Mouse (Mus musculus): ENCODE measurements around the gene Tfpi2. TPM values are rescaled to one million over a fixed set of nuclear protein-coding genes. Genes with fewer than 3 reads are reported as not detected.

The Tfpi2 gene
- total RNA-seq (2021), result 1 to 10 TPM; 2.2 to 2.4 TPM
- long read RNA-seq, experiment 1, partial matches to known transcripts, result 0 of 1 reads
- long read RNA-seq, experiment 1, other reads (novel, unspliced or antisense), result 0 of 1 reads
- long read RNA-seq, experiment 2, partial matches to known transcripts, result 0 of 3 reads
- long read RNA-seq, experiment 2, other reads (novel, unspliced or antisense), result 1 of 3 reads

DNA sequence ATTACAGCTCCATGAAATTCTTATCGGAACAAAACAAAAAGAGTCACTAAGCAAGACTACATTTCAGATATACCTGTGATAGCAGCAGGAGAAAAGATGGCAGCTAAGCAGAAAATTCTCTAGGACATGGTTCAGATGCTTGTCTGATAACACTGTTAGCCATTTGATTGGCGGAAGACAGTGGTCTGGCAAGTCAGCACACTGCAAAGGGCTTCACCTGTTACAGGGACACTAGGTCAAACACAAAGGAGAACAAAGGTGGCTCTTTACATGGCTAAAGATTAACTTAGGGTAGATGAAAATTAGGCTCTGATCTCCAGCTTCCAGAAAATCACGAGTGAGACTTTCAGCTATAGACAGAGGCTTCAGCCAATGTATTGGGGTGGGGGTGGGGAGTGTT is at the start of gene Tfpi2:
Tfpi2 (minus strand) TSS at position 170 of the 400 bp plus-strand sequence.
- intact Hi-C loops (cut with DNase I), result no loop called here
- no peak for DNase-seq

DNA sequence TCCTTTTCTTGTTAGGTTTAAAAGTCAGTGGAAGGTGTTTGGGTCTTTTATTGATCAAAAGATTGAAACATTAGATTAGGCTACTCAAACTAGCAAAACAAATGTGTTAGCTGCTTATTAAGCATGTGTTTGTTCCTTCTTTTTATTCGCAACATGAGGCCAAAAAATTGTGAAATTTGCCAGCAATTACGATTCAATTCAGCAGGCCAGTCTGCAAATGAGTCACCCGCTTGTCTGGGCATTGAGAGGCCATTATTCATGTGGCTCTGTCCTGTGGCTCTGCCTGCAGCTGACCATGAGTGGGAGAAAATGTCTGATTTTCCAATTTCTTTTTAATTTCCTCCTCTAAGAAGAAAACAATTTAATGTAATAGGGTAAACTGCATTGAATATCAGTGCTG is 42.2 kb upstream of the Tfpi2 start:
- intact Hi-C loops (cut with DNase I), result no loop called here
- DNase-seq, result no peak

DNA sequence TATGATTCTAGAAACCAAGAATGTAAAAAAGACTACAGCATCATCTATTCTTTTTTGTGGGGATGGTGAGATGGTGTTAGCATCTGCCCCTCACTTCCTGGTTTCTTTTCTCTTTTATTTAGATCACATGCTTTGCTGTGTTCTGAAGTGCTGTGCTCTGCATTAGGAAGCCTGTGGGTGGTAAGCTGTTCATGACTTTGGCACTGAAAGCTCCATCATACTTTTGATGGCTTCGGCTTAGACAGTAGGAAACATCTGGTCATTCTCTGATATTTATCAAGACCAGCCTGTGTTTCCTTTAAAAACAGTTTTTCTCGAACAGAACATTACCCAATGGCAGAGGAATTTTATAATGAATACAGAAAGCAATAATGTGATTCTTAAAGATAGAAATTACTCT is 37.6 kb upstream of the Tfpi2 start:
- no peak for DNase-seq
- intact Hi-C loops (cut with DNase I), result no loop called here

DNA sequence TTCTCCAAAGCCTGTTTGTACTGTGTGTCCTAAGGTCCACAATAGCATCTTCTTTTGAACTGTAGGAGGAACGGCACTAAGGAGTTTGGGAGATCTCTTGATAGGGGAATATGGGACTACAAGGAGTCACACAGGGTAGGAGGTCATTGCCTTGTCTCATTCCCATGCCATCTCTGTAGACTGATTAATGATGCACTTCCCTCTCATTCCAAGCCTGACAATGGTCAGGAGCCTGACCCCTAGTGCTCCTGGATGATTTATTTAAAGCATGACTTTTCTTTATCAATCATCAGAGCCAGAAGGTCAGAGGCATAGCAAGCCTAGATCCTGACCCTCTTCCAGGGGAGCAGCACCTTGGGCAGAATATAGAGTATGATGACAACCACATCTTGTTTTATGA is 33.9 kb upstream of the Tfpi2 start:
- no peak for DNase-seq
- intact Hi-C loops (cut with DNase I), result no loop called here

DNA sequence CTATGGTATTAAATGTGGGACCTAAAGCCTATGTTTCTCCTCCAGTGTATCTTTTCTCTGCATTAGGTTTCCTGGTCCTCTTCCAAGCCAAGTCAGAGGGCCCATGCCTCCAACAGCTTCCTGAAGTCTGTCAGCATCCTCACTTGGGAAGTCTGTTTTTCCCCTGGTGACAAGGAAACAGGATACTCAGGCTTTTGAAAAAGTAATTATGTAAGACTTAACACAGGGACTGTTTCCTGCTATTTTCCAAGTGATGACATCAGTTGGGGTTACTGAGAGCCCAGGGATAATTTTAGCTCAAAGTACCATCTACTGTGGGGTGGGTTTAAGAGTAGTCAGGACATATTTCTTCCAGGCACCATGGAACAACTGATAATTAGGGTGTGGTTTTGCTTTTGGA is 20.8 kb upstream of the Tfpi2 start:
- no peak for DNase-seq
- intact Hi-C loops (cut with DNase I), result no loop called here

DNA sequence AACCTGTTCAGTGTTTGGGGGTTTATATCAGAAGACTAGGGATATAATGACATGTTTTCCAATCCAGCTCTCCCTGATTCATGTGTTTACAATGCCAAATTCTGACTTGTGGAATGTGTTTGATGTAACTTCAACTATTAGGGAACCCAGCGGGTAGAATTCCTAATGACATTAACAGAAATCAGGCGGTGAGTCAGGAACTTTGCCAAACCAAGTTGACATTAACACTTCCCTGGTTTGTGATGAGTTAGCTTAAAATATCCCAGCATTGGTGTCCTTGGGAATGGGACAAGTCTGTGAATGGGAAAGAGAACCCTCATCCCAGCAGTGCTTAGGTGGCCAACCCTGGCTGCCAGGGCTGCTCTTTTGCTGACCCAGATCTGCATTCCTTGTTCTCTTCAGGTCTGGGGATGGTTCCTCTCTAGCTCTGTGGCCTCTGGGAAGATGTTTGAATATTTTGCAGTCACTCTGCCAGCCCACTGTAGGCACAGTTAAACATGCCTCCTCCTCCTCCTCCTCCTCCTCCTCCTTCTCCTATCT is 19.9 kb upstream of the Tfpi2 start:
- intact Hi-C loops (cut with DNase I), result no loop called here
- DNase-seq, result no peak

DNA sequence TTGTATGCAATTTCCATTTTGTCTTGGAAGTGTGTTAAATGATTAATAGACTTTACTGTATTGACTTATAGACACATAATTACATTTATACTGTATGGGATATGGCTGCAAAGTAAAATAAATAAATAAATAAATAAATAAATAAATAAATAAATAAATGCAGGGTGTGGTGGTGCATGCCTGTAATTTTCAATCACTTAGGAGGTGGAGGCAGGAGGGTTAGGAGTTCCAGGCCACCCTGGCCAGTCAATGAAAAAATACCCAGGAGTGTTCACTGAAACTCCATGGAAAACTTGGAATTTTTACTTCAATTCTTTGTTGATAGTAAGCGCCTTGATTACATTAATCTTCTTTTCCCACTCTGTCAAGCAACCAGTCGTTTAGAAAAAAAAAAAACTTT is 16.1 kb upstream of the Tfpi2 start:
- DNase-seq, result no peak
- intact Hi-C loops (cut with DNase I), result loop anchor here (5.0 kb wide), 3 partner anchors 38 to 93 kb away; partner anchors contain the start of gene Bet1

DNA sequence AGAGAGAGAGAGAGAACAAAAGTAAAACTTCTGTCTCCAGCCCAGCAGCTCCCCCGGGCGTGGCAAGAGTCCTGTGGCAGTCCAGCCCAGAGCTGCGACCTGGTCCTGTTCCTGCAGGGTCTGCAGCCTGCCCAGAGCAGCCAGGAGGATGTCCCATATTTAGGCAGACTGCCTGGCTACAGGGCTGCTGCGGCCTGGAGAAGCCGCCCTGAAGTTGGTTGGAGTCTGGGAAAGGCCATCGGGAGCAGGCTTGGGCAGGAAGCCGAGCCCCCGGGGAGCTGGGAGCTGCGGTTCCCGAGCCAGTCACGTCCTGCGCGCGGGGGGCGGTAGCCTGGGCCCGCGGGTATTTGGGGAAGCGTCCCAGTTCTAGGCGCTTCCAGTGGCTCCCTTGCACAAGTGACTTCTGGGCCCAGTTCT is 15.2 kb upstream of the Tfpi2 start, which contains the start of gene Gng11:
Gng11 (plus strand) TSS at position 15 of the 417 bp plus-strand sequence.
- intact Hi-C loops (cut with DNase I), result loop anchor here (5.0 kb wide), 3 partner anchors 37 to 92 kb away; partner anchors contain the start of gene Bet1
- peak; percentile 88 to 89 for DNase-seq

DNA sequence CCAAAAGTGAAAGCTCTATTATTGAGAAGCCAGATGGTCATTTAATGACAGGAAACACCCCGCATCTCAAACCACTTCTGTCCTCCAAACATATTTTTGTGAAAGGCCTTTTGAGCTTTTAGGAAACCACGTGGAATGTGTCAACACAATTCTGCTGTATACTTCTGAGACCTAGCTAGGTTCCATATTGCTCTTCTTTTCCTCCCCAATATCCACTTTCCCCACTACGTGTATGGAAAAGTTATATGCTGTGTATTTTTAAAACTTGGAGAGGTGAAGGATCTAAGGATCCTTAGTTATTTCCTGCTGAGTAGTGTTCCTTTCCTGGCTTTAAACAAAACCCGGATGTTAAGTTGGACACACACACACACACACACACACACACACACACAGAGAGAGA is 14.7 kb upstream of the Tfpi2 start:
- DNase-seq, result no peak
- intact Hi-C loops (cut with DNase I), result loop anchor here (5.0 kb wide), 3 partner anchors 36 to 91 kb away; partner anchors contain the start of gene Bet1

DNA sequence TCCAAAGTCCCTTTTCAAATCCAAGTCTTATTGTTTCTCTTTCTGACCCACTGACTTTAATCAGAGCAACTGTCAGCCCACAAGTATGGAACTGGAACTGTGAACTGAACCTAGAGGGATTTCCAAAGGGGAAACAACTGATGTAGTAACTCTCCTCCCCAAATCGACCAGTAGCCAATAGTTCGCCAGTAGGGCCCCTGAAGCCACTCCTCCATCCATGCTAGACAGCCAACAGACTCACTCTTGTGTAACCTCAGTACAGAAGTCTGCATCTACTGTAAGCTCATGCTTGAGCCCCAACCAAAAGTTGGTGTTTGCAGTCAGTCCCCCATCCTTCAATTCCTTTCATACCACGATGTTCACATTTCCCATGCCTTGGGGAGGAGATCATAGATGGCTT is 12.0 kb upstream of the Tfpi2 start:
- intact Hi-C loops (cut with DNase I), result loop anchor here (5.0 kb wide), 3 partner anchors 33 to 88 kb away; partner anchors contain the start of gene Bet1
- DNase-seq, result no peak

DNA sequence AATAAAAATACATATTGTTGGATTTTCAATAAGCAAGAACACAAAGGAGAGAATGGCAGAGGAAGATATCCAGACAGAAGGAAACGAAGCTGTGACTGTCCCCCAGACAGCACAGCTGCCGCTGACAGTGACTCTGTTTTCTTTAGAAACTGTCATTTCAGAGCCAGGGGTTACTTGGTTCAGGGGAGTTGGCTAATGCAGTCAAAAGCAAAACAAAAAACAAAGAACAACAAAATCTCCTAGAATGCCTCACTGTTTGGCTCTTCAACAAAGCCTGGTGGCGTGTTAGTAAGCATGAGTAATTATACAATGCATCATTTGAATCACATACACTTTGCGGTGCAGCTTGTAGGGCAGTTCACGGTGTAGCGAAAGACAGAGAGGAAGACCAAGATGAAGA is 10.6 kb upstream of the Tfpi2 start:
- no peak for DNase-seq
- intact Hi-C loops (cut with DNase I), result no loop called here

DNA sequence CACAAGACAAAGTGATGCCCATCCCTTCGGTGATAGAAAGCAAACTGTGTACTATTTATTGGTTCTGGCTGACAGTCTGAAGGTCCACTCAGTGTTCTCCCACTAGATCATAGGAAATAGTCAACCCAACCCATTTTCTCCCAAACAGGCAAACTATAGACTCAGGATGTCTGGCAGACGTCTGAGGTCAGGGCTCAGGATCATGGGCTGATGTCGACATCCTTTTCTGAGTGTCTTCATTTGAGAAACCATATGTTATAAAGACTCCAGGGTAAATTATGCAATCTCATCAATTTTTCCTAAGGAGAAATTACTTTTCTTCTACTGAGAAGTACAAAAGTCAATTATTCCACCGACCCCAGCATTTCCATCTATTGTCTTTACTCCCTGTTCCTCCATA is 9.4 kb upstream of the Tfpi2 start:
- DNase-seq, result no peak
- intact Hi-C loops (cut with DNase I), result no loop called here

DNA sequence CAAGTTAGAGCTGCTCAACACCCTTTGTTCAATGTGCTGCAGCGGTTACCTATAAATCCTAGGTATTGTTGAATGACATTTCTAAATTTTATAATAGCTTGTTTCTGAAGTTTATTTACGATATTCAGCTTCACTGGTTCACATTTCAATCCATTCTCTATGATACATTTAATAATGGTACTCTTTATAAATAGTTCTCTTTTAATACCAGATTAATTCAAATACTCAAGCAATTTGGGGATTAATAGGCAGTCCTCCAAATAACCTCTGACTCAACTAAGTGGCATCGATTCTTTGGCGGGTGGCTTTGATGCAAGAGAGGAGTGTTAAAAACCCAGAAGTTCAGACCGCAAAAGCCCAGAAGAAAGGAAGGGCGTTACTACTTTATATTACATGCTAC is 4.8 kb upstream of the Tfpi2 start, which contains the start of gene Gngt1:
Gngt1 (plus strand) TSS at position 301 of the 400 bp plus-strand sequence.
- intact Hi-C loops (cut with DNase I), result no loop called here
- DNase-seq, result no peak

DNA sequence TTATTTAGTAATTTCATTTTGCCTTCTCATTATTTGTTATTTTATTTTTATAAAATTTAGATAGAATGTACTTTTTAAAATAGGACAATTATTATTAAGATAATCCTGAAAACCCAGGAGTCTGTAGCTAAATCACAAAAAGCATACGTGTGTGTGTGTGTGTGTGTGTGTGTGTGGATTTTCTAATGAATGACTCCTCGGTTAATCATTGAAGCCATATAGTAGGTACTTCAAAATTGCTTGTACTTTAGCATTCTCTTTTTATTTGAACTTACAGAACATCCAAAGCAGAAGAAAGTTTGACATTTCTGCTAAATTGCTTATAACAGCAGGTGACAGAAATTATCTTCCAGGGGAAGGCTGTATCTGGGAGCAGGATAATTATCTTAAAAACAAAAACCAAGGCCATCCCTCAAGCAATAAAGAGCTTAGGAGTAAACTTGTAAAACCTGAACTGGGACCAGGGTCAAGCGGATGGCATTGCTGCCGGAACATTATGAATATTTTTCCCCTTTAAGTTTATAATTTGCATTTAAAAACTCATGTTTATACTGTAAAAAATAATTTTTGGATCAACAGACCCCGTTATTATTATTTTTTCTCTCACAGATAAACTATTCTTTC is 5.9 kb downstream of the Tfpi2 start:
- DNase-seq, result no peak
- intact Hi-C loops (cut with DNase I), result no loop called here

DNA sequence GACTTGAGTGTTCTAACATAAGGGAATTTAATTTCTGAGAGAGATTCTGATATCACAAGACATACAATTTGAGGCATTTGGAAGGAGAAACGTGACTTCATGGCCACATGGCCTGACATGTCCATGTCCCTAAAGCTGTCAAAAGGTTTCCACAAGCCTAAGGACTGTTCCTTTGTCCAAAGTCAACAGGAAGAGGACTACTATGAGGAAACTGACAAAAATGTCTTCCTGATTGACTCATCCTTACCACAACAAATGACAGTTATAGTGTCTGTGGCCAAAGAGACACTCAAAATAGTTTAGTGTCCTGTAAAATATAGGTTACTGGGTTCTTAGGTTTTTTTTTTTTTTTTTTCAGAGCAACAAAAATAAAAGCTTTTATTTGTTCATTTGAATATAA is 15.0 kb downstream of the Tfpi2 start:
- DNase-seq, result no peak
- intact Hi-C loops (cut with DNase I), result no loop called here

DNA sequence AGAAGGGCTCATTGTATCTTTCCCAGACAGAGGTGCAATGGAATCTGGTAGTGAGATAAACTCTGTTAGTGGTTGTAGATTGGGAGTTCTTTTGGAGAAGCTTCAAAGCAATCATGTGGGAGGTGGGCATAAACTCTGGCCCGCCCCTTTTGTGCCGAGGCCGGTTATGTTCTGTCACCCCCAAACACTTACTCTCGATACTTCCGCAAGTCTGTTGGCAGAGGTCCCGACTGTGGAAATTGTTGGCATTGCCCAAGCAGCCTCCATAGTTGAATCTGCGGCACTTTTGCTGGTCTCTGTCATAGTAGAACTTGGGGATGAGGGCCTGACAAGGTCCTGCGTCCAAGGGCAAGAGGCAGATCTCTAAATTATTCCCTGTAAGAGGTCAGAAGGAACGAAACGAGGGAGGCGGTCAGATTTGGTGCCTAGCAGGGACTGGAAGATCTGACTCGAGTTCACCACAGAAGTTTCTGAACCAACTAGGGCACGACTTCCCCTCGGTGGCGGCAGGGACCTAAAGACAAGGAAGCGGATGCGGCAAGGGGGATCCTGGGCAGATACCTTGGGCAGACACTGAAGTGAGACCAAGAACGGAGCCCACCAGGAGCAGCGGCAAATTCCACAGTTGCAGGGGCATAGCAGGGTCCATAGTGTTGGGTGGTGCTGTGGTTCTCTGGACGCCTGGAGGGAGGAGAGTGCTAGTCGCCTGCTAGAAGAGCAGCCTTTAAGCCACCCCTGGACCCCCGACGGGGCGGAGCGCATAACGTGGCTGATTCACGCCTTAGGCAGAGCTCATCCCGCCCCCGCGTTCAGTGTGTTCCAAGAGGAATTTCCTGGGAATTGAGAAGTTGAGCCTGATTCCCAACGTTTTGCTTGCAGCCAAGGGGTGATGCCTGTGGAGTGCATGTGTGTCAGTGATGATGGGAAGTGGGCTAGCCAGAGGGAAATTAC is 20.8 kb downstream of the Tfpi2 start:
- intact Hi-C loops (cut with DNase I), result loop anchor here (5.0 kb wide), 1 partner anchor 34 kb away; the partner anchor contains the start of gene Gng11
- peak; percentile 36 to 54 for DNase-seq

DNA sequence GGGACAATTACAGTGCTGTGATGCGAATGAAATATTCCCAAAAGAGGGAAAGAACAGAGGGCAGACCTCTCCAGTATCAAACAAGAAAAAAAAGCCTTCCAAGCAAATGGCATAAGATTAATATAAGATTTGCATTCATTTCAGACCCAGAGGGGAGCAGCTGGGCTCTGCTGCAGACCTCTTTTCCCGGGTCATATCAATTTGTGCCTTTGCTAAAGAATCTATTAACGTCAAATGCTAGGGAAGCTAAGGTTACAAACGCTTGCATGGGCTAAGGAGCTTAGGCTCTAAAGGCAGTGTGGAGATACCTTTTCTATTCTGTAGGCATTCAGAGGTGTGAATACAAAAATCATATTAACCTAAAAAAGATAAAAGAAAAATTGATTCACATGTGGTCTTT is 33.8 kb downstream of the Tfpi2 start:
- intact Hi-C loops (cut with DNase I), result no loop called here
- no peak for DNase-seq

DNA sequence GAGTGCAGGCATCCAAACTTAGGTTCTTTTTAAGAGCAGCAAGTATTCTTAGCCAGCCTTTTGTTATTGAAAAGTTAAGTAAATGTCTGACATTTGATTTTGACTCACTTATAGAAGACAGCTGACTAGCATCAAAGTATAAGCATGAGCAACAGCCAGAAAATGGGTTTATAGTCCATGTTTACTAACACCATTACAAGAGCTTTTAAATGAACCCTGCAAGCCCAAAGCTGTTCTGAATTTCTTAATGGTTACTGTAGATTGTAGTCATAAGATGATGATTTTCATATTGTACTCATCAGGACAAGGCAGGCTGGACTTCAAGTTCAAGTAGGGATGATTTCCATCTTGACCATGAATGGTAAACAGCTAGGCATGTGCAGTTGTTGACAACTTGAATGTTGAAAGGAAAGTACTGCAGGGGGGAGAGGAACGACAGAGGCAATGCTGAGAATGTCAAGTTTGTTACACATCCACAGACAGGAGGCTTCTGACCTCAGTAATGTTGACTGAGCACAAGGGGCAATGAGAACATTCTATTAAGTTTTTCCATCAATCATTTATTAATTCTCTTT is 52.5 kb downstream of the Tfpi2 start:
- intact Hi-C loops (cut with DNase I), result no loop called here
- no peak for DNase-seq

DNA sequence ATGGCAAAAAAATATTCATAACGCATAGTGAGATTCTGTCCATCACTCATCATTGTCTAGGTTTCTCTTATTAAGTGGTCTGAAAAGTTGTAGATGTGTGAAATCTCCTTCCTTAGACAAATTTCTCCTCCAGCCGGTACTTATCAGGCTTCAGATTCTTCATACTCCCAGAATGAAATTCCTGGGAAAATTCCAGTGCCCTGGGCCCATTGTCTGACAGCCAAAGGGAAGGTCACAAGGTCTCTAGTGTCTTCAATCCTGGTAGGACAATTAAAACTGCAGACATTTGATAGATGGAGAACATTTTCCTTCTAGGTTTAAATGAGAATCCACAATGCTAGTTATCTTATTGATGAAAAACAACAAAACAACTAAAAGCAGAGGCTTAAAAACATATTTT is 53.1 kb downstream of the Tfpi2 start:
- intact Hi-C loops (cut with DNase I), result no loop called here
- peak in 1 of 2 experiments; percentile 5 for DNase-seq

DNA sequence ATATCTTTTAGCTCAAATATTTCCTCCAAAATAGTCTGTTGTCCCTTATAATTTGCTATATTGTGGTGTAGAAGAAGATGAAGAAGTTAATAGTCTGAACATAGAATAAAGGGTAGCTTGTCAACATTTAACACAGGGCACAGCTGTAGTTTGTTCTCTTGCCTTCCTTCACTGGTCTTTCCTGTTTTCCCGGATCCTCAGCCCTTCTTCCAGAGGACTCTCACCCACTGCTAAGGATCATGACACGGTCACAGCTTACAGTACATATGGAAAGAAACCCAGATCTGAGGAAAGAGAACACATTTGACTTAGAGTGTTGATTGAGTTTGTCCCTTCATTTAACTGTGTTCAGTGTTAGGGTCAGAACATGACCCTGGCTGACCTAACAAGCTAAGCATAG is 53.7 kb downstream of the Tfpi2 start:
- intact Hi-C loops (cut with DNase I), result no loop called here

More for the DNA sequence above, 53.7 kb downstream of the Tfpi2 start:
- no peak for DNase-seq
